Mouse (Mus musculus): ENCODE data around the gene Erbb4.

DNA sequence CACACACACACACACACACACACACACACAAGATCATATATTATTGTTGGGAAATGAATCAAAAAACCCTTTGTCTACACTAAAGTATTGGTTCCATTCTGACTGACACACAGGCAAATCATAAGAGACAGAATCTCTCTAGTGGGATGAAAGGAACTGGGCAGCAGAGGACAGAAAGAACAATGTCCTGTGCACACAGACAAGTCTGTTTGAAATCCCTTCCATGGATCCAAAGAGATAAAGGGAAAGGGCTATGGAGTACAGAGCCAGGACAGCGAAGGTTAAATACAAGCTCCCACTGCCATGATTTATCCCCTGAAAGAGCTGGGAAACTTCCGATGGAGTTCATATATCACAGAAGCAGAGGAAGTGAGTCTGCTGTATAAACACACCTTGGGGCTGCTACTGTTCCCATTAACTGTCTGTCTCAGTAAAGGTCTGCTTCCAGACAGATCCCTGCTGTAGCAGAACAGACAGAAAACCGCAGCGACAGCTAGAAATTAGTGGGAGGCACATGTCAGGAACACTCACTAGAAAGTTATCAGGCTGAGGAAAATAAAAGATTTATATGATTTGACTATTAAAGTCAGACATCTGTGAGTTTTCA is 320.3 kb downstream of the Erbb4 start:
- TF ChIP-seq CTCF (IDR thresholded peaks at IDR 0.05; ENCODE audit: low read depth, low read length) (no peak), POLR2A (IDR thresholded peaks at IDR 0.05; ENCODE audit: extremely low read depth, insufficient read depth, low read length) (no peak)

All from liver, adult 2 months (tissue).